Mouse (Mus musculus) forebrain, postnatal 0 days (tissue): ENCODE measurements at regions not wholly inside any gene's neighbourhood (a gene's known extent, or its start where the extent isn't known, plus 50 kb on each side); places are given as distances from the start of the nearest gene placed in this dataset.

Source experiments
- ATAC-seq: fragments of 200-750 bp; cut with Nextera tagmentation; 2 replicates; pipeline ENCODE4 v1.8.0; 2017; ENCODE audit warnings: mild to moderate bottlenecking, moderate library complexity
- DNase-seq: peaks from one replicate; pipeline ENCODE4 v3.0.0-alpha.2; 2015
- H3K27ac ChIP-seq: fragments of 300-500 bp; sonication (generic); 2 replicates; pipeline ENCODE4 v1.5.1; 2014; ENCODE audit warnings: low read depth, mild to moderate bottlenecking, antibody characterized with exemption, low read length, moderate library complexity, mixed read lengths
- H3K27me3 ChIP-seq: fragments of 300-500 bp; sonication (generic); 2 replicates; pipeline ENCODE4 v1.6.1; 2014; ENCODE audit warnings: mild to moderate bottlenecking, low read length, mixed read lengths; ENCODE audit not compliant: insufficient read depth
- H3K36me3 ChIP-seq: fragments of 300-500 bp; sonication (generic); 2 replicates; pipeline ENCODE4 v1.6.1; 2014; ENCODE audit warnings: mild to moderate bottlenecking, moderate library complexity; ENCODE audit not compliant: insufficient read depth
- H3K4me1 ChIP-seq: fragments of 300-500 bp; sonication (generic); 2 replicates; pipeline ENCODE4 v1.6.1; 2014; ENCODE audit warnings: antibody characterized with exemption; ENCODE audit not compliant: insufficient read depth
- H3K4me2 ChIP-seq: fragments of 300-500 bp; sonication (generic); 2 replicates; pipeline ENCODE4 v1.6.1; 2014; ENCODE audit warnings: low read depth, mild to moderate bottlenecking, moderate library complexity
- H3K4me3 ChIP-seq: fragments of 300-500 bp; sonication (generic); 2 replicates; pipeline ENCODE4 v1.5.1; 2014; ENCODE audit warnings: low read depth, low read length, mixed read lengths
- H3K9ac ChIP-seq: fragments of 300-500 bp; sonication (generic); 2 replicates; pipeline ENCODE4 v1.6.1; 2014; ENCODE audit warnings: mild to moderate bottlenecking
- H3K9me3 ChIP-seq: fragments of 300-500 bp; sonication (generic); 2 replicates; pipeline ENCODE4 v1.6.1; 2016; ENCODE audit warnings: low read length
- CTCF ChIP-seq: sonication (generic); IDR thresholded peaks from 2 replicates; pipeline ENCODE4 v1.5.1; 2016; ENCODE audit warnings: antibody characterized with exemption, control low read depth, low read depth
- WGBS: fragments of 180-500 bp; shearing (Covaris S2); extraction: QIAGEN DNeasy Blood & Tissue Kit; methylation state at CpG from one replicate; pipeline ENCODE4 v1.1.7; 2014; 5-methylcytosine and 5-hydroxymethylcytosine counted together

- no peak overlapping the region for H3K27ac ChIP-seq
- H3K36me3 ChIP-seq = no peaks in the 10 kb centered on the region
- no peaks in the 10 kb centered on the region for H3K9me3 ChIP-seq
- 94% methylated on average over 4 of the region's 4 CpGs for WGBS
- no peak for TF ChIP-seq CTCF
- H3K4me1 ChIP-seq = no peaks in the 10 kb centered on the region
- H3K4me2 ChIP-seq = no peak overlapping the region
- no peak overlapping the region for H3K4me3 ChIP-seq
- H3K27me3 ChIP-seq = no peaks in the 10 kb centered on the region
- DNase-seq = no peak
- no peak overlapping the region for H3K9ac ChIP-seq
- ATAC-seq = no peak
These were observed 696.8 kb upstream of the 4930412O13Rik start for GRCm38 (mm10) chr2:9184243-9184642.

GRCm38 (mm10) chr2:9185780-9186483, 695.1 kb upstream of the 4930412O13Rik start:
- 48% methylated on average over 2 of the region's 2 CpGs for WGBS
- H3K9ac ChIP-seq = no peak overlapping the region

GRCm38 (mm10) chr2:9193195-9193594, 687.9 kb upstream of the 4930412O13Rik start:
- ATAC-seq (no peak), DNase-seq (no peak)
- no peak overlapping the region for H3K4me2 ChIP-seq
- no peaks in the 10 kb centered on the region for H3K27me3 ChIP-seq
- H3K4me3 ChIP-seq = no peak overlapping the region
- no peaks in the 10 kb centered on the region for H3K9me3 ChIP-seq
- no peak overlapping the region for H3K27ac ChIP-seq
- WGBS = 89% methylated on average over 6 of the region's 6 CpGs
- H3K9ac ChIP-seq = no peak overlapping the region
- no peaks in the 10 kb centered on the region for H3K36me3 ChIP-seq
- no peaks in the 10 kb centered on the region for H3K4me1 ChIP-seq
- no peak for TF ChIP-seq CTCF

More at GRCm38 (mm10) chr2:9185780-9186483, 695.1 kb upstream of the 4930412O13Rik start:
- H3K36me3 ChIP-seq = no peaks in the 10 kb centered on the region
- no peak overlapping the region for H3K4me3 ChIP-seq
- no peak overlapping the region for H3K4me2 ChIP-seq
- DNase-seq = no peak
- no peak overlapping the region for H3K27ac ChIP-seq
- ATAC-seq = no peak
- H3K4me1 ChIP-seq = no peaks in the 10 kb centered on the region
- no peaks in the 10 kb centered on the region for H3K9me3 ChIP-seq
- H3K27me3 ChIP-seq = no peaks in the 10 kb centered on the region
- TF ChIP-seq CTCF = no peak

- Histone ChIP-seq H3K27ac (no peak overlapping the region), H3K4me2 (no peak overlapping the region), H3K9ac (no peak overlapping the region), H3K9me3 (no peaks in the 10 kb centered on the region), H3K4me3 (no peak overlapping the region), H3K36me3 (no peaks in the 10 kb centered on the region), H3K4me1 (no peaks in the 10 kb centered on the region), H3K27me3 (no peaks in the 10 kb centered on the region)
- DNase-seq (no peak), ATAC-seq (no peak)
- no peak for TF ChIP-seq CTCF
- 68% methylated on average over 3 of the region's 3 CpGs for WGBS
These were observed 684.0 kb upstream of the 4930412O13Rik start for GRCm38 (mm10) chr2:9197025-9197424.

- no peaks in the 10 kb centered on the region for H3K4me1 ChIP-seq
- no peak overlapping the region for H3K4me2 ChIP-seq
- ATAC-seq (no peak), DNase-seq (no peak)
- WGBS = 86% methylated on average over 4 of the region's 4 CpGs
- H3K4me3 ChIP-seq = no peak overlapping the region
- H3K27ac ChIP-seq = no peak overlapping the region
- no peaks in the 10 kb centered on the region for H3K9me3 ChIP-seq
- TF ChIP-seq CTCF = no peak
- H3K27me3 ChIP-seq = no peaks in the 10 kb centered on the region
- H3K9ac ChIP-seq = no peak overlapping the region
- no peaks in the 10 kb centered on the region for H3K36me3 ChIP-seq
These were observed 673.1 kb upstream of the 4930412O13Rik start for GRCm38 (mm10) chr2:9207963-9208362.
